Mouse (Mus musculus): ENCODE data around the gene Gm6583. TPM values are rescaled to one million over a fixed set of nuclear protein-coding genes. Genes with fewer than 3 reads are reported as not detected.

The Gm6583 gene
- polyA plus RNA-seq, 1 experiment from 2014 or later = 0.20 TPM

- H3K27me3 ChIP-seq (ENCODE audit: insufficient read depth, low read length) = no peaks in the 10 kb centered on the region
- H3K9me3 ChIP-seq (ENCODE audit: low read length) = no peaks in the 10 kb centered on the region
- H3K4me2 ChIP-seq (replicated peaks; ENCODE audit: low read depth, low read length) = no peak overlapping the region
- H3K36me3 ChIP-seq (ENCODE audit: insufficient read depth, low read length) = peaks cover 44% of the 10 kb centered on the region
- H3K4me1 ChIP-seq (ENCODE audit: insufficient read depth, low read length) = no peaks in the 10 kb centered on the region
- H3K4me3 ChIP-seq (ENCODE audit: low read length) = no peak overlapping the region
- no peak overlapping the region for H3K9ac ChIP-seq (replicated peaks; ENCODE audit: low read length)
- WGBS = 92% methylated on average over 13 of the region's 13 CpGs
- ATAC-seq (ENCODE audit: low FRiP score, low TSS enrichment) = no peak
- H3K27ac ChIP-seq (ENCODE audit: low read length) = no peak overlapping the region
These were observed 13.5 kb upstream of the Gm6583 start for GRCm38 (mm10) chr5:112369326-112369725.

- Histone ChIP-seq H3K4me3 (ENCODE audit: low read length) (no peak overlapping the region), H3K9ac (replicated peaks; ENCODE audit: low read length) (no peak overlapping the region), H3K4me1 (ENCODE audit: insufficient read depth, low read length) (no peaks in the 10 kb centered on the region), H3K27ac (ENCODE audit: low read length) (no peak overlapping the region), H3K4me2 (replicated peaks; ENCODE audit: low read depth, low read length) (no peak overlapping the region), H3K36me3 (ENCODE audit: insufficient read depth, low read length) (peaks cover 49% of the 10 kb centered on the region), H3K27me3 (ENCODE audit: insufficient read depth, low read length) (no peaks in the 10 kb centered on the region), H3K9me3 (ENCODE audit: low read length) (no peaks in the 10 kb centered on the region)
- WGBS = 87% methylated on average over 10 of the region's 10 CpGs
- no peak for ATAC-seq (ENCODE audit: low FRiP score, low TSS enrichment)
These were observed 12.8 kb upstream of the Gm6583 start for GRCm38 (mm10) chr5:112368666-112369065.

- no peaks in the 10 kb centered on the region for H3K27me3 ChIP-seq (ENCODE audit: insufficient read depth, low read length)
- H3K27ac ChIP-seq (ENCODE audit: low read length) = no peak overlapping the region
- H3K36me3 ChIP-seq (ENCODE audit: insufficient read depth, low read length) = peaks cover 55% of the 10 kb centered on the region
- no peaks in the 10 kb centered on the region for H3K9me3 ChIP-seq (ENCODE audit: low read length)
- no peak for ATAC-seq (ENCODE audit: low FRiP score, low TSS enrichment)
- 91% methylated on average over 12 of the region's 12 CpGs for WGBS
- H3K4me2 ChIP-seq (replicated peaks; ENCODE audit: low read depth, low read length) = no peak overlapping the region
- no peaks in the 10 kb centered on the region for H3K4me1 ChIP-seq (ENCODE audit: insufficient read depth, low read length)
- no peak overlapping the region for H3K9ac ChIP-seq (replicated peaks; ENCODE audit: low read length)
- H3K4me3 ChIP-seq (ENCODE audit: low read length) = no peak overlapping the region
These were observed 12.1 kb upstream of the Gm6583 start for GRCm38 (mm10) chr5:112367929-112368328.

GRCm38 (mm10) chr5:112367338-112367737 is 11.5 kb upstream of the Gm6583 start:
- H3K27ac ChIP-seq (ENCODE audit: low read length) = no peak overlapping the region
- H3K36me3 ChIP-seq (ENCODE audit: insufficient read depth, low read length) = peaks cover 55% of the 10 kb centered on the region
- H3K4me2 ChIP-seq (replicated peaks; ENCODE audit: low read depth, low read length) = no peak overlapping the region
- H3K9ac ChIP-seq (replicated peaks; ENCODE audit: low read length) = no peak overlapping the region
- no peak for ATAC-seq (ENCODE audit: low FRiP score, low TSS enrichment)
- WGBS = 87% methylated on average over 4 of the region's 4 CpGs
- H3K27me3 ChIP-seq (ENCODE audit: insufficient read depth, low read length) = no peaks in the 10 kb centered on the region
- no peak overlapping the region for H3K4me3 ChIP-seq (ENCODE audit: low read length)
- H3K4me1 ChIP-seq (ENCODE audit: insufficient read depth, low read length) = no peaks in the 10 kb centered on the region
- no peaks in the 10 kb centered on the region for H3K9me3 ChIP-seq (ENCODE audit: low read length)

GRCm38 (mm10) chr5:112366879-112367278 is 11.0 kb upstream of the Gm6583 start:
- no peak overlapping the region for H3K27ac ChIP-seq (ENCODE audit: low read length)
- H3K4me3 ChIP-seq (ENCODE audit: low read length) = no peak overlapping the region
- no peaks in the 10 kb centered on the region for H3K27me3 ChIP-seq (ENCODE audit: insufficient read depth, low read length)
- no peak overlapping the region for H3K4me2 ChIP-seq (replicated peaks; ENCODE audit: low read depth, low read length)
- no peak for ATAC-seq (ENCODE audit: low FRiP score, low TSS enrichment)
- no peaks in the 10 kb centered on the region for H3K4me1 ChIP-seq (ENCODE audit: insufficient read depth, low read length)
- 94% methylated on average over 6 of the region's 6 CpGs for WGBS
- no peak overlapping the region for H3K9ac ChIP-seq (replicated peaks; ENCODE audit: low read length)
- H3K36me3 ChIP-seq (ENCODE audit: insufficient read depth, low read length) = peaks cover 58% of the 10 kb centered on the region
- no peaks in the 10 kb centered on the region; the same call in 1 of the 2 replicates for H3K9me3 ChIP-seq (ENCODE audit: low read length)

GRCm38 (mm10) chr5:112364184-112364797 is 8.5 kb upstream of the Gm6583 start:
- 70% methylated on average over 10 of the region's 10 CpGs for WGBS
- no peak overlapping the region for H3K4me2 ChIP-seq (replicated peaks; ENCODE audit: low read depth, low read length)
- ATAC-seq (ENCODE audit: low FRiP score, low TSS enrichment) = no peak
- H3K9me3 ChIP-seq (ENCODE audit: low read length) = no peaks in the 10 kb centered on the region; the same call in 1 of the 2 replicates
- H3K27me3 ChIP-seq (ENCODE audit: insufficient read depth, low read length) = no peaks in the 10 kb centered on the region
- H3K4me1 ChIP-seq (ENCODE audit: insufficient read depth, low read length) = no peaks in the 10 kb centered on the region
- H3K27ac ChIP-seq (ENCODE audit: low read length) = no peak overlapping the region
- H3K9ac ChIP-seq (replicated peaks; ENCODE audit: low read length) = no peak overlapping the region
- no peak overlapping the region for H3K4me3 ChIP-seq (ENCODE audit: low read length)
- H3K36me3 ChIP-seq (ENCODE audit: insufficient read depth, low read length) = peaks cover 42% of the 10 kb centered on the region

GRCm38 (mm10) chr5:112360077-112360476 is 4.2 kb upstream of the Gm6583 start:
- 86% methylated on average over 3 of the region's 3 CpGs for WGBS
- Histone ChIP-seq H3K4me3 (ENCODE audit: low read length) (no peak overlapping the region), H3K27me3 (ENCODE audit: insufficient read depth, low read length) (no peaks in the 10 kb centered on the region), H3K9ac (replicated peaks; ENCODE audit: low read length) (no peak overlapping the region), H3K27ac (ENCODE audit: low read length) (no peak overlapping the region), H3K9me3 (ENCODE audit: low read length) (no peaks in the 10 kb centered on the region; the same call in 1 of the 2 replicates), H3K4me1 (ENCODE audit: insufficient read depth, low read length) (no peaks in the 10 kb centered on the region), H3K4me2 (replicated peaks; ENCODE audit: low read depth, low read length) (no peak overlapping the region), H3K36me3 (ENCODE audit: insufficient read depth, low read length) (peaks cover 42% of the 10 kb centered on the region)
- ATAC-seq (ENCODE audit: low FRiP score, low TSS enrichment) = no peak

- Histone ChIP-seq H3K9ac (replicated peaks; ENCODE audit: low read length) (no peak overlapping the region), H3K4me2 (replicated peaks; ENCODE audit: low read depth, low read length) (no peak overlapping the region), H3K27ac (ENCODE audit: low read length) (no peak overlapping the region), H3K27me3 (ENCODE audit: insufficient read depth, low read length) (no peaks in the 10 kb centered on the region), H3K36me3 (ENCODE audit: insufficient read depth, low read length) (peaks cover 40% of the 10 kb centered on the region), H3K9me3 (ENCODE audit: low read length) (no peaks in the 10 kb centered on the region; the same call in 1 of the 2 replicates), H3K4me1 (ENCODE audit: insufficient read depth, low read length) (no peaks in the 10 kb centered on the region), H3K4me3 (ENCODE audit: low read length) (no peak overlapping the region)
- ATAC-seq (ENCODE audit: low FRiP score, low TSS enrichment) = no peak
- 92% methylated on average over 4 of the region's 4 CpGs for WGBS
These were observed 3.7 kb upstream of the Gm6583 start for GRCm38 (mm10) chr5:112359520-112359919.

- Histone ChIP-seq H3K9ac (replicated peaks; ENCODE audit: low read length) (no peak overlapping the region), H3K4me3 (ENCODE audit: low read length) (no peak overlapping the region), H3K4me1 (ENCODE audit: insufficient read depth, low read length) (no peaks in the 10 kb centered on the region), H3K4me2 (replicated peaks; ENCODE audit: low read depth, low read length) (no peak overlapping the region), H3K27me3 (ENCODE audit: insufficient read depth, low read length) (no peaks in the 10 kb centered on the region), H3K9me3 (ENCODE audit: low read length) (no peaks in the 10 kb centered on the region), H3K27ac (ENCODE audit: low read length) (no peak overlapping the region), H3K36me3 (ENCODE audit: insufficient read depth, low read length) (peaks cover 28% of the 10 kb centered on the region)
- 86% methylated on average over 9 of the region's 9 CpGs for WGBS
- no peak for ATAC-seq (ENCODE audit: low FRiP score, low TSS enrichment)
These were observed 489 bp upstream of the Gm6583 start for GRCm38 (mm10) chr5:112356322-112356721.

GRCm38 (mm10) chr5:112355493-112355892 is 340 bp downstream of the Gm6583 start:
- ATAC-seq (ENCODE audit: low FRiP score, low TSS enrichment) = no peak
- H3K4me2 ChIP-seq (replicated peaks; ENCODE audit: low read depth, low read length) = no peak overlapping the region

More at GRCm38 (mm10) chr5:112355493-112355892, 340 bp downstream of the Gm6583 start:
- no peaks in the 10 kb centered on the region for H3K4me1 ChIP-seq (ENCODE audit: insufficient read depth, low read length)
- no peak overlapping the region for H3K27ac ChIP-seq (ENCODE audit: low read length)
- H3K9ac ChIP-seq (replicated peaks; ENCODE audit: low read length) = no peak overlapping the region
- no peak overlapping the region for H3K4me3 ChIP-seq (ENCODE audit: low read length)
- 82% methylated on average over 6 of the region's 6 CpGs for WGBS
- H3K9me3 ChIP-seq (ENCODE audit: low read length) = no peaks in the 10 kb centered on the region
- peaks cover 35% of the 10 kb centered on the region for H3K36me3 ChIP-seq (ENCODE audit: insufficient read depth, low read length)
- H3K27me3 ChIP-seq (ENCODE audit: insufficient read depth, low read length) = no peaks in the 10 kb centered on the region

Measured in kidney, embryonic 16.5 days (tissue).